Mouse (Mus musculus) cortical plate, adult 2 months (tissue): ENCODE measurements around the gene Il12rb2.

ENCODE experiments used
- CTCF ChIP-seq: fragments of 200-500 bp; IDR thresholded peaks from 2 replicates; pipeline ENCODE4 v1.5.1; 2011; ENCODE audit warnings: mild to moderate bottlenecking, control low read depth, low read length; ENCODE audit not compliant: insufficient read depth; ENCODE audit errors: extremely low read depth
- POLR2A ChIP-seq: fragments of 200-500 bp; IDR thresholded peaks from 2 replicates; pipeline ENCODE4 v1.6.1; 2011; ENCODE audit warnings: mild to moderate bottlenecking, low read length, control low read depth; ENCODE audit not compliant: insufficient read depth; ENCODE audit errors: extremely low read depth

DNA sequence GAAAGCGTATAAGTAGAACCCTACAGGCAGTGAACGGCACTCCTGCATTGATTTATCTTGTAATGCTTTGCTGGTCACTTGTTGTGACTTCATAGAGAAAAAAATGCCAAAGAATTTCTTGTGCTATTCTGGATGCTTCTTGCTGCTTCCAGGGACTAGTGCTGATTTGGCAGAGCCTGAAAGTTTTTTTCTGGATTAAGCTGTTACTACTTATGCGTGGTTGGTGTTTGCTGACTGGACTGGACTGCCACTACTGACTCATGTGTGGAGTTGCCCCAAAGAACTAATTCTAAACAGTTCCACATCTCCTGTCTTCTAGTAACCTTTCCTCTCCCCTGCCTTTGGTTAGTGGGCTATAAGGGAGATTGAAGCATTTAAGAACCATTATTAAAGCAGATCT is 52.2 kb downstream of the Il12rb2 start:
- no peak for TF ChIP-seq CTCF
- TF ChIP-seq POLR2A = no peak
